Mouse (Mus musculus) forebrain, embryonic 14.5 days (tissue): ENCODE results near the gene Plekho1. TPM values are rescaled to one million over a fixed set of nuclear protein-coding genes. Genes with fewer than 3 reads are reported as not detected.

Experiments used
- ATAC-seq: fragments of 200-750 bp; cut with Nextera tagmentation; 2 replicates; pipeline ENCODE4 v1.8.0; 2017; ENCODE audit warnings: mild to moderate bottlenecking, moderate library complexity
- DNase-seq: peaks from one replicate; pipeline ENCODE4 v3.0.0-alpha.2; 2015; ENCODE audit warnings: low spot score
- H3K27ac ChIP-seq: fragments of 300-500 bp; sonication (generic); 2 replicates; pipeline ENCODE4 v1.5.1; 2014; ENCODE audit warnings: low read depth, mild to moderate bottlenecking, control low read depth, low read length, moderate library complexity
- H3K27me3 ChIP-seq: fragments of 300-500 bp; sonication (generic); replicated peaks from 2 replicates; pipeline ENCODE4 v1.6.1; 2014; ENCODE audit warnings: low read length, control low read depth, mixed read lengths; ENCODE audit not compliant: control insufficient read depth, insufficient read depth
- H3K36me3 ChIP-seq: fragments of 300-500 bp; sonication (generic); 2 replicates; pipeline ENCODE4 v1.6.1; 2014; ENCODE audit warnings: low read length, control low read depth; ENCODE audit not compliant: control insufficient read depth, insufficient read depth
- H3K4me1 ChIP-seq: fragments of 300-500 bp; sonication (generic); 2 replicates; pipeline ENCODE4 v1.6.1; 2014; ENCODE audit warnings: antibody characterized with exemption, low read length, control low read depth; ENCODE audit not compliant: control insufficient read depth, insufficient read depth
- H3K4me2 ChIP-seq: fragments of 300-500 bp; sonication (generic); 2 replicates; pipeline ENCODE4 v1.6.1; 2014; ENCODE audit warnings: mild to moderate bottlenecking, control low read depth, low read length
- H3K4me3 ChIP-seq: fragments of 300-500 bp; sonication (generic); 2 replicates; pipeline ENCODE4 v1.5.1; 2014; ENCODE audit warnings: low read depth, low read length, control low read depth
- H3K9ac ChIP-seq: fragments of 300-500 bp; sonication (generic); 2 replicates; pipeline ENCODE4 v1.6.1; 2014; ENCODE audit warnings: mild to moderate bottlenecking, low read length, control low read depth, moderate library complexity
- H3K9me3 ChIP-seq: fragments of 300-500 bp; sonication (generic); replicated peaks from 2 replicates; pipeline ENCODE4 v1.6.1; 2016; ENCODE audit warnings: low read length, control low read depth, mixed read lengths; ENCODE audit not compliant: control insufficient read depth
- WGBS: fragments of 180-500 bp; shearing (Covaris S2); extraction: QIAGEN DNeasy Blood & Tissue Kit; methylation state at CpG from one replicate; pipeline ENCODE4 v1.1.7; 2014; 5-methylcytosine and 5-hydroxymethylcytosine counted together
- polyA plus RNA-seq: library from polyadenylated mRNA; unstranded; fragments of >200 nt; fragmentation: Nextera tagmentation; extraction: Ambion mirVana; gene quantifications from 2 replicates; pipeline ENCODE4 v1.2.1, GENCODE M21; 2014

The Plekho1 gene
- polyA plus RNA-seq, 1 experiment from 2014 or later: 67.4 TPM

DNA sequence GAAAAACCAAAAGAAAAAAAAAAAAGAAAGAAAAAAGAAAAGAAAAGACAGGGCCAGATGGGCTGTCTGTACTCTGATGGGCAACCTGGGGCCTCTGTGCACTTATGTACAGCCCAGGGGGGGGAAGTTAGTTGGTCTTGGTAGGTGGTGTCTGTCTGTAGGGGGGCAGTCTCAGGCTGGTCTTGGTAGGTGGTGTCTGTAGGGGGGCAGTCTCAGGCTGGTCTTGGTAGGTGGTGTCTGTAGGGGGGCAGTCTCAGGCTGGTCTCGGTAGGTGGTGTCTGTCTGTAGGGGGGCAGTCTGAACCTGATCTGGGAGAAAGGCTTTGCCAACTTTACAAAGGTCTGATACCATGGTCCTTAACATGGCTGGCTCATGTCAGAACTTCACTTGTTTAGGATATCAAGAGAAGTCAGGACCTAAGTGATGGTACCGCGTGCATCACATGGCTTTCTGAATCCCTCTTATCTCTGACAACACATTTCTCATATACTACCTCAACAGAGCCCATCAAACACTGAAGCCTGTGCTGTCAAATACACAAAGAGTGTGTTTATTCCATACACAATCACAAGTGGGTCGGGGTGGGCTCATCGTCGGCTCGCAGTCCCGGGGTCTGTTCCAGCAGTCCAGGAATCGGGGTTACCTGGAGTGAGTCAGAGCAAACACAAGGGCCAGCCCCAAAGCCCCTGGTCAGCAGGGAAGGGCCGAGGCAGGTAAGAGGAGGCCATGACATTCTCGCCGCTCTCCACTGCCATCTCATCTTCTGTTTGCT is 3.7 kb upstream of the Plekho1 start:
- Histone ChIP-seq H3K36me3 (no peaks in the 10 kb centered on the region), H3K27me3 (no peaks in the 10 kb centered on the region), H3K9ac (no peak overlapping the region), H3K4me2 (no peak overlapping the region), H3K4me3 (no peak overlapping the region), H3K4me1 (peaks cover 16% of the 10 kb centered on the region), H3K9me3 (no peaks in the 10 kb centered on the region), H3K27ac (no peak overlapping the region)
- ATAC-seq (no peak), DNase-seq (no peak)
- 92% methylated on average over 12 of the region's 12 CpGs for WGBS

DNA sequence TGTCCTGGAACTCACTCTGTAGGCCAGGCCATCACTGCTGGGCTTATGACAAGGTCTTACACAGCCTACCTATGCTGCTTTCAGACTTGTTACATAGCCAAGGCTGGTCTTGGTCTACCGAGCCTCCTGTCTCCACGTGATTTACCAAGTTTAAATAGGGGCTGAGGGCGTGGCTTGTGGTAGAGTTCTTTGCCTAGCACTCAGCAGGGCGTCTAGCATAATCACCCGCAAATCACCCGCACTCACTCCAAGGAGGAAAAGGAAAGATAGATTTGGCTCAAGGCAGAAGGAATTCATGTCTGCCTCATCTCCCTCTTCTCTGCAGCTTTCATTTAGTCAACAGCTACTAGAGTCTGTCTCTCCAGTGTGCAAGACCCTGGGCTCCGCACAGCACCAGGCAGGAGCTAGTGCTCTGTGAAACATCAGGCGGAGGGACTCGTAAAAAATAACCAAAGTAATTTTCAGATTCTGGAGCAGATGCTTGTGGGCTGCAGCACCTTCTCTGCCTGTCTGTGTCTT is 1.5 kb upstream of the Plekho1 start:
- Histone ChIP-seq H3K36me3 (peaks cover 6% of the 10 kb centered on the region), H3K4me2 (peak overlapping the region; percentile 65), H3K4me3 (peak overlapping the region; percentile 78; the same call in 1 of the 2 replicates), H3K27ac (no peak overlapping the region), H3K27me3 (no peaks in the 10 kb centered on the region), H3K4me1 (peaks cover 28% of the 10 kb centered on the region), H3K9me3 (no peaks in the 10 kb centered on the region), H3K9ac (peak overlapping the region; percentile 99)
- ATAC-seq: no peak
- peak; percentile 67 for DNase-seq
- 17% methylated on average over 9 of the region's 9 CpGs for WGBS

DNA sequence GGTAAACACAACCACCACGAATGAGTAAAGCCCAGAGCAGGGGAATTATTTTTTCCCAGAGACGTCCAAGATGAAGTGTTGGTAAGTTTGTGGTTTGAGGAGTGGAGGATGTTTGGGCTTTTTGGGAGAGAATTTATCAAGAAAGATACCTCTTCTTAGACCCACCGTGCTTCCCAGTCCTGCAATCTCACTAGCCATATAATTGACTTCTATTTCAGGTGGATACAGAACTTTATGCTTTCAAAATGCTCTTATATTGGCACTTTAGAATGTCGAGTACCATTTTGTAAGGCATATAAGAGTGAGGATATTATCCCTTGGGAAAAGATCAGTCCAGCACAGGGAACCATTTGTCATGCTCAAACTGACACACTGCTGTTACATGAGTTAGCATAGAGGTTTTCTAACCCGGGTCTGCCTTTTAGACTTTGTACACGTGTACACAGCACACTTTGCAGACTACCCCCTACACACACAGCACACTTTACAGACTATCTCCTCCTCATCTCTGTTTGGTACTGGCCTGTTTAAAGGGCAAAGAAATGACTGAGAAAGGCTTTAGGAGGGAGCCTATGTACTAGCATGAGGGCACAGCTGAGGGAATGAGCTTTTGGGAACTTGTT is 761 bp upstream of the Plekho1 start:
- Histone ChIP-seq H3K9me3 (no peaks in the 10 kb centered on the region), H3K27me3 (no peaks in the 10 kb centered on the region), H3K4me2 (peak overlapping the region; percentile 65), H3K4me3 (peak overlapping the region; percentile 78), H3K27ac (peak overlapping the region; percentile 99), H3K9ac (peak overlapping the region; percentile 99), H3K4me1 (peaks cover 28% of the 10 kb centered on the region), H3K36me3 (peaks cover 13% of the 10 kb centered on the region)
- WGBS: 7% methylated on average over 6 of the region's 6 CpGs
- ATAC-seq: no peak
- DNase-seq: peak; percentile 20

DNA sequence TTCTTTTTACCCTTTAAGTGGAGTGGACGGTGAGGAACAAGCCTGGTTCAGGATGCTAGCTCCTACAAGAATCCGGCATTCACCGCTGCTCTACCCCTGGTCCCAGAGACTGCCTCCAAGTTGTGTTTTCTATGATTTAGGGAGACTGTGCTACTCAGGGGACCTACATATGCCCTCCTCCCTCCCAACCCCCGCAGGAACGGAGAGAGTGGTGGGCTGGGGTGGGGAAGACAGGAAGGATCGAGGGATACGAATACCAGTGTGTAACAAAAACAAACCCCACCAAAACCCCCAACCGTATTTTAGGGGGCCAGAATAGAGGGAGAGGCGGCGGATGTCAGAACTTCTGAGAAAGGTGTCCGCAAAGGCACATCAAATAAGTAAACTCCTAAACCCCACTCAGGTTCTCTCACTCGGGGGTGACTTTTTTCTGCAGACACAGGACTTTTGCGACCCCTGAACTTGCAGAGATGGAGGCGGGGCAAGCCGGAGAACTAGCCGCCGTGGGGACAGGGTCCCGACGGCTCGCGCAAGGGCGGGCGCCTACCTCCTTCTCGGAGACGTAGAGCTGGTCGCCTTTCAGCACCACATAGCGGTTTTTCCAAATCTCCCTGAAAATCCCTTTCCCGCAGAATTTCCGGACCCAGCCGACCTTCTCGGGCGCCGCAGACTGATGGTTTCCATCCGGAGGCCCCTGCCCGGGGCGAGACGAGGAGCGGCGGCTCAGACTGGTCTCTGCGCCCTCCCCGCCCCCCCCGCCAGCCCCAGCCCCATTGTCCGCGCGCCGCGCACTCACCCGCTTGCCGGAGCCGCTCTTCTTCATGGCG is 613 bp downstream of the Plekho1 start:
- under 1% methylated on average over 50 of the region's 51 CpGs for whole genome bisulfite sequencing
- peak; percentile 79 for ATAC-seq

DNA sequence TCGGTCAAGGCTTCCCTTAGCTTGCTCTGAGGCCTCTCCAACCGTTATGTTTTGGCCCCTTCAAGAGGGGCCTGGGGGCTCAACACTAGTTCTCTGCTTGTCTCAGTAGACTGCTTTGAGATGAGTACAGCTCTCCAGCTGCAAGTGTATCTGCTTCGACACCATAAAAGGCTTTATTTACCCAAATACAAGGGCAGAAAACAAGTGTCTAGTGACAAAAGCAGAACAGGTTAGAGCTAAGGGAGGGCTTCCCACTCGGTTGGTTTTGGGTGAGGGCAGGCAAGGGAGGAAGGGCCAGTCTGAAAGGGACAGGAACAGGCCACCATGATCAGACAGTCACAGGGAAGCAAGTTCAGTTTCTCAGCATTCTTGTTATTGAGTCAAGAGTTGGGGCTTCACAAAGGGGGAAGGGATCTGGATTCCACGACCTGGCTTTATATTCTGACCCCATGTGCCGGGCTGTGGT is 1.4 kb downstream of the Plekho1 start:
- peak overlapping the region; percentile 99; the same call in 1 of the 2 replicates for H3K27ac ChIP-seq
- no peak for DNase-seq
- peaks cover 35% of the 10 kb centered on the region for H3K36me3 ChIP-seq
- no peaks in the 10 kb centered on the region for H3K27me3 ChIP-seq
- H3K9ac ChIP-seq: peak overlapping the region; percentile 99
- 1% methylated on average over 6 of the region's 6 CpGs for WGBS
- peak overlapping the region; percentile 78 for H3K4me3 ChIP-seq
- H3K4me2 ChIP-seq: peak overlapping the region; percentile 65
- H3K9me3 ChIP-seq: no peaks in the 10 kb centered on the region
- H3K4me1 ChIP-seq: peaks cover 28% of the 10 kb centered on the region
- no peak for ATAC-seq

More for the DNA sequence above, 613 bp downstream of the Plekho1 start:
- H3K4me1 ChIP-seq: peaks cover 28% of the 10 kb centered on the region
- peak overlapping the region; percentile 65 for H3K4me2 ChIP-seq
- peak overlapping the region; percentile 99 for H3K9ac ChIP-seq
- no peaks in the 10 kb centered on the region for H3K27me3 ChIP-seq
- H3K27ac ChIP-seq: peak overlapping the region; percentile 99
- peak; percentile 67 for DNase-seq
- H3K9me3 ChIP-seq: no peaks in the 10 kb centered on the region
- H3K4me3 ChIP-seq: peak overlapping the region; percentile 78
- H3K36me3 ChIP-seq: peaks cover 27% of the 10 kb centered on the region

DNA sequence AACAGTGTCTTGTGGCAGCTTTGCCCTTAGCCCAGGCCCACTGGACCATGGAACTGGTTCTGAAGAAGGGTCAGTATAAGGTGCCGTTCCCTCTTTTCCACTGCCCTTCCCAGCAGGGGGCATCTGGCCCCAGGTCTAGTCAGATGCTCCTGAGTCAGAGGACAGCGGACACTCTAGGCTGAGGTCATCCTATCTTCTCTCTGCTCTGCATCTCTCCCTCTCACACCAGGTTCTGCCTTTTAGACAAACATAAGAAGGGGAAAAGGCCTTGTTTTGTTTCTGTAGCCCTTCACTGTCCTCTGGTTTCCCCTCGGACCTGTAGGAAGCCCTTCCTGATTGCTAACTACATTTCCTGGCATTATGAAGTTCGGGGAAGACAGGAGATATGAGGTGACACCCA is 1.9 kb downstream of the Plekho1 start:
- peak overlapping the region; percentile 65 for H3K4me2 ChIP-seq
- peaks cover 40% of the 10 kb centered on the region for H3K36me3 ChIP-seq
- WGBS: 34% methylated on average over 4 of the region's 4 CpGs
- DNase-seq: no peak
- peak overlapping the region; percentile 99 for H3K9ac ChIP-seq
- no peaks in the 10 kb centered on the region for H3K27me3 ChIP-seq
- peak overlapping the region; percentile 78 for H3K4me3 ChIP-seq
- no peaks in the 10 kb centered on the region for H3K9me3 ChIP-seq
- ATAC-seq: no peak
- H3K4me1 ChIP-seq: peaks cover 28% of the 10 kb centered on the region
- H3K27ac ChIP-seq: peak overlapping the region; percentile 99; the same call in 1 of the 2 replicates

DNA sequence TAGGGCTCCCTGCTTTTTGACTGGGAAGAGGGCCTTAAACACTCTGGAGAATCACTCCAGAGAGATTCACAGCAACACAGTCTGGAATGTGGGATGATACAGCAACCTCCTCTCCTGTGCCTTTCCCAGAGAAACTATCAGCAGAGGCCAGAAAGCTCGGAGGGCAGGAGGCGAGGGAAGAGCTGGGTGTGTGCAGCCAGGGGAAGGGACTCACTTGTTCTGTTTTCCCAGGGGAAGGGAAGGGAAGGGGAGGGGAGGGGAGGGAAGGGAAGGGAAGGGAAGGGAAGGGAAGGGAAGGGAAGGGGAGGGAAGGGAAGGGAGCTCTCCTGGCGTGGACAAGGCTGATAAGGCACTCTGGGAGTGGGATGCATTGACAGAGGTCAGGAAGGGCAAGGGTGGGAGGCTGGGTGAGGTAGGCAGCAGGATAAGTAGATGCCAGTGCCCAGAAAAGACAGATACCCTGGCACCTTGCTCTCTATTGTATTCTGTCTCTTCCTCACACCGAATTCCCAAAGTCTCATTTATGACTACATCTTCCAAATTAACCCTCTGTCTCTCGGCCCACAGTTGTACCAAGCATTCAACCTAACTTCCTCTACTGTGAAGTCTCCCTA is 2.7 kb downstream of the Plekho1 start:
- H3K4me2 ChIP-seq: peak overlapping the region; percentile 65
- 0 out of 2 replicates have a peak overlapping the region, but pooled peaks have one; percentile 99 for H3K27ac ChIP-seq
- H3K36me3 ChIP-seq: peaks cover 48% of the 10 kb centered on the region
- no peak for ATAC-seq
- no peaks in the 10 kb centered on the region for H3K9me3 ChIP-seq
- 37% methylated on average over 5 of the region's 5 CpGs for WGBS
- H3K27me3 ChIP-seq: no peaks in the 10 kb centered on the region
- H3K4me1 ChIP-seq: peaks cover 26% of the 10 kb centered on the region
- H3K4me3 ChIP-seq: peak overlapping the region; percentile 78
- peak overlapping the region; percentile 99 for H3K9ac ChIP-seq
- DNase-seq: no peak

DNA sequence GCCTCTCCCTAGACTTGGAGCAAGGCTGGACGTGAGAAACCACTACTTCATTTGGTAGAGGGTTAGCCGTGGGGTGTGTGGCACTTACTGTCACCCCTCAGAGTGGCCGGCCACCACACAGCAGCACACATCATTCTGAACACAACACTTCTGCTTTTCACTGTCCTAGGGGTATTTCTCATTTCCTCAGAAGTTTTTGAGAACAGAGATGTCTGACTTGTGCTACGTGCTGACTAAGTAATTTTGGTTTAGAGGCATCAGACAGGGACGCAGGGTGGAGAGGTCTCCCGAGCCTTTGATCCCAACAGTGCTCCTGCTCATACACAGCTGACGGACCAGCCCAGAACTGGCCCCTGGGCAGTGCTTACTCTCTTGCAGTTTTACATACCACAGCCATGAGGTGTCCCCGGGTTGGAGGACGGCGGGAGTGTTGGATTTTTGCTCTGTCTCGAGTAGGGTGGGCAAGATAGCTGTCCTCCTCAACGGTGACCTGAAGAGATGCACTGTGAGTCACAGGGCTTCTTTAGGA is 5.3 kb downstream of the Plekho1 start:
- Histone ChIP-seq H3K4me1 (peaks cover 25% of the 10 kb centered on the region), H3K9ac (no peak overlapping the region), H3K9me3 (no peaks in the 10 kb centered on the region), H3K36me3 (peaks cover 62% of the 10 kb centered on the region), H3K27me3 (no peaks in the 10 kb centered on the region), H3K4me2 (no peak overlapping the region), H3K4me3 (no peak overlapping the region), H3K27ac (no peak overlapping the region)
- ATAC-seq (no peak), DNase-seq (no peak)
- WGBS: 90% methylated on average over 12 of the region's 12 CpGs
